Mouse (Mus musculus) olfactory bulb, adult 2 months (tissue): ENCODE results near the gene Plxnc1.

Source experiments
- CTCF ChIP-seq: fragments of 200-500 bp; IDR thresholded peaks from 2 replicates; pipeline ENCODE4 v1.5.1; 2012; ENCODE audit warnings: low read depth, mild to moderate bottlenecking, low read length, moderate library complexity; ENCODE audit not compliant: insufficient read depth
- POLR2A ChIP-seq: fragments of 200-500 bp; IDR thresholded peaks from 2 replicates; pipeline ENCODE4 v1.6.1; 2012; ENCODE audit warnings: mild to moderate bottlenecking, low read depth, low read length, moderate library complexity; ENCODE audit not compliant: insufficient read depth

DNA sequence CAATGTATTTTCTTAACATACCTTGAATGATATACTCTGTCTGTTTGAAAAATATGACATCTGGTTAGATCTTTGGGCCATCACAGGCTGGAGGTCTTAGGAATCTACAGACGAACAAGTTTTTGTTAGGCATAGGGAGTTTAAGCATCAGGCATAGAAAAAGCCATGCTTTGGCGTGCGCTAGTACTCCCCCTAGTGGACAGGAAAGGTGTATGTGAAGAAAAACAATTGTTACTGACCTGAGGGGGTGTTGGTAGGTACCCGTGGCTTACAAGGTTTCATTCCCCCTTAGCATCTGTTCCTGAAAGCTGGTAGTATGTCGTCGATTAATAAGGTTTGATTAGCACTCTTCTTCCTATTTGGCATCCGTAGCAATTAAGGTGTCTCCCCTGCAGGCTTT is 13.7 kb upstream of the Plxnc1 start:
- TF ChIP-seq CTCF (no peak), POLR2A (no peak)
